Mouse (Mus musculus) liver, adult 2 months (tissue): ENCODE data around the gene Gm5089. TPM values are rescaled to one million over a fixed set of nuclear protein-coding genes. Genes with fewer than 3 reads are reported as not detected.

Experiments used
- DNase-seq: peaks from one replicate; pipeline ENCODE4 v3.0.0-alpha.2; 2011; ENCODE audit warnings: low read depth, low spot score; ENCODE audit errors: extremely low read depth
- H3K27ac ChIP-seq: fragments of 200-500 bp; replicated peaks from 2 replicates; pipeline ENCODE4 v1.5.1; 2012; ENCODE audit warnings: low read depth, mild to moderate bottlenecking, control low read depth, inconsistent platforms, low read length; ENCODE audit not compliant: insufficient read depth
- H3K27me3 ChIP-seq: fragments of 200-500 bp; 2 replicates; pipeline ENCODE4 v1.6.1; 2012; ENCODE audit warnings: mild to moderate bottlenecking, moderate library complexity, low read length, inconsistent platforms; ENCODE audit not compliant: control insufficient read depth, insufficient read depth
- H3K36me3 ChIP-seq: fragments of 200-500 bp; 2 replicates; pipeline ENCODE4 v1.6.1; 2012; ENCODE audit warnings: low read length, inconsistent platforms; ENCODE audit not compliant: control insufficient read depth, insufficient read depth
- H3K4me1 ChIP-seq: fragments of 200-500 bp; 2 replicates; pipeline ENCODE4 v1.6.1; 2011; ENCODE audit warnings: low read length; ENCODE audit not compliant: control insufficient read depth, insufficient read depth
- H3K4me3 ChIP-seq: fragments of 200-500 bp; 2 replicates; pipeline ENCODE4 v1.5.1; 2011; ENCODE audit warnings: low read depth, mild to moderate bottlenecking, control low read depth, low read length, moderate library complexity; ENCODE audit not compliant: insufficient read depth
- H3K79me2 ChIP-seq: fragments of 200-500 bp; 2 replicates; pipeline ENCODE4 v1.6.1; 2012; ENCODE audit warnings: inconsistent platforms, mild to moderate bottlenecking, low read length, moderate library complexity; ENCODE audit not compliant: control insufficient read depth, insufficient read depth
- H3K9ac ChIP-seq: fragments of 200-500 bp; 2 replicates; pipeline ENCODE4 v1.6.1; 2012; ENCODE audit warnings: low read depth, mild to moderate bottlenecking, control low read depth, inconsistent platforms, low read length
- CTCF ChIP-seq: fragments of 200-500 bp; IDR thresholded peaks from 2 replicates; pipeline ENCODE4 v1.5.1; 2011; ENCODE audit warnings: low read depth, low read length, control low read depth
- POLR2A ChIP-seq: fragments of 200-500 bp; IDR thresholded peaks from 2 replicates; pipeline ENCODE4 v1.6.1; 2011; ENCODE audit warnings: low read length, control low read depth; ENCODE audit not compliant: insufficient read depth; ENCODE audit errors: extremely low read depth
- WGBS: fragments of 180-500 bp; shearing (Covaris S2); methylation state at CpG from one replicate; pipeline ENCODE4 v1.1.7; 2018; 5-methylcytosine and 5-hydroxymethylcytosine counted together
- polyA plus RNA-seq: library from polyadenylated mRNA; depleted of rRNA; stranded (reverse); fragments of >200 nt; gene quantifications from 2 replicates; pipeline ENCODE4 v1.2.3, GENCODE M21; 2012
- total RNA-seq: library from RNA; depleted of rRNA; stranded (reverse); fragments of >200 nt; gene quantifications from 2 replicates; pipeline ENCODE4 v1.2.3, GENCODE M21; 2014

Gm5089 gene
- total and polyA plus RNA-seq, 2 experiments, result not detected

GRCm38 (mm10) chr14:122426529-122427203, 24.2 kb downstream of the Gm5089 start:
- no peaks in the 10 kb centered on the region for H3K79me2 ChIP-seq
- TF ChIP-seq CTCF (no peak), POLR2A (no peak)
- DNase-seq, result no peak
- no peak overlapping the region for H3K4me3 ChIP-seq
- no peak overlapping the region for H3K27ac ChIP-seq
- no peaks in the 10 kb centered on the region for H3K36me3 ChIP-seq
- H3K9ac ChIP-seq, result no peak overlapping the region
- no peaks in the 10 kb centered on the region for H3K4me1 ChIP-seq
- WGBS, result 57% methylated on average over 10 of the region's 10 CpGs
- peaks cover 2% of the 10 kb centered on the region; the same call in 1 of the 2 replicates for H3K27me3 ChIP-seq

- DNase-seq, result no peak
- 92% methylated on average over 3 of the region's 3 CpGs for WGBS
- no peak for TF ChIP-seq CTCF
- no peak for TF ChIP-seq POLR2A
- Histone ChIP-seq H3K27me3 (peaks cover 2% of the 10 kb centered on the region; the same call in 1 of the 2 replicates), H3K4me3 (no peak overlapping the region), H3K9ac (no peak overlapping the region), H3K36me3 (no peaks in the 10 kb centered on the region), H3K27ac (no peak overlapping the region), H3K79me2 (no peaks in the 10 kb centered on the region), H3K4me1 (no peaks in the 10 kb centered on the region)
Measured at GRCm38 (mm10) chr14:122424441-122424840, 26.5 kb downstream of the Gm5089 start.

- 64% methylated on average over 4 of the region's 4 CpGs for WGBS
- H3K4me3 ChIP-seq, result no peak overlapping the region
- no peak overlapping the region for H3K9ac ChIP-seq
- DNase-seq, result no peak
- H3K27me3 ChIP-seq, result no peaks in the 10 kb centered on the region; the same call in 1 of the 2 replicates
- no peaks in the 10 kb centered on the region for H3K4me1 ChIP-seq
- no peaks in the 10 kb centered on the region for H3K36me3 ChIP-seq
- no peak overlapping the region for H3K27ac ChIP-seq
- TF ChIP-seq CTCF, result no peak
- no peak for TF ChIP-seq POLR2A
- H3K79me2 ChIP-seq, result no peaks in the 10 kb centered on the region
Measured at GRCm38 (mm10) chr14:122416166-122416771, 34.6 kb downstream of the Gm5089 start.

- Histone ChIP-seq H3K4me3 (no peak overlapping the region), H3K4me1 (no peaks in the 10 kb centered on the region), H3K79me2 (no peaks in the 10 kb centered on the region), H3K27me3 (no peaks in the 10 kb centered on the region; the same call in 1 of the 2 replicates), H3K27ac (no peak overlapping the region), H3K9ac (no peak overlapping the region), H3K36me3 (no peaks in the 10 kb centered on the region)
- TF ChIP-seq POLR2A (no peak), CTCF (no peak)
- DNase-seq, result no peak
- WGBS, result 89% methylated on average over 2 of the region's 2 CpGs
Measured at GRCm38 (mm10) chr14:122414786-122415185, 36.1 kb downstream of the Gm5089 start.

- WGBS, result 83% methylated on average over 2 of the region's 2 CpGs
- Histone ChIP-seq H3K79me2 (no peaks in the 10 kb centered on the region), H3K36me3 (no peaks in the 10 kb centered on the region), H3K27ac (no peak overlapping the region), H3K4me1 (no peaks in the 10 kb centered on the region), H3K27me3 (no peaks in the 10 kb centered on the region; the same call in 1 of the 2 replicates), H3K9ac (no peak overlapping the region), H3K4me3 (no peak overlapping the region)
- no peak for DNase-seq
- TF ChIP-seq POLR2A (no peak), CTCF (no peak)
Measured at GRCm38 (mm10) chr14:122413542-122413928, 37.4 kb downstream of the Gm5089 start.
